Mouse (Mus musculus) midbrain, postnatal 0 days (tissue): ENCODE measurements around the gene Rasgef1b. TPM values are rescaled to one million over a fixed set of nuclear protein-coding genes. Genes with fewer than 3 reads are reported as not detected.
A peak's percentile ranks its signal among the peaks of the same experiment; 100 is the strongest.

ENCODE experiments used
- ATAC-seq: fragments of 200-750 bp; cut with Nextera tagmentation; 2 replicates; pipeline ENCODE4 v1.8.0; 2017; ENCODE audit warnings: moderate number of reproducible peaks, mild to moderate bottlenecking, moderate TSS enrichment, moderate library complexity; ENCODE audit not compliant: low FRiP score
- DNase-seq: peaks from one replicate; pipeline ENCODE4 v3.0.0-alpha.2; 2015; ENCODE audit warnings: low spot score
- H3K27ac ChIP-seq: fragments of 300-500 bp; sonication (generic); 2 replicates; pipeline ENCODE4 v1.5.1; 2014; ENCODE audit warnings: low read depth, mild to moderate bottlenecking, low read length, mixed read lengths
- H3K27me3 ChIP-seq: fragments of 300-500 bp; sonication (generic); 2 replicates; pipeline ENCODE4 v1.6.1; 2014; ENCODE audit warnings: low read length, control low read depth, mixed read lengths; ENCODE audit not compliant: insufficient read depth
- H3K36me3 ChIP-seq: fragments of 300-500 bp; sonication (generic); 2 replicates; pipeline ENCODE4 v1.6.1; 2014; ENCODE audit warnings: low read length, control low read depth, mixed read lengths; ENCODE audit not compliant: insufficient read depth
- H3K4me1 ChIP-seq: fragments of 300-500 bp; sonication (generic); 2 replicates; pipeline ENCODE4 v1.6.1; 2014; ENCODE audit warnings: mild to moderate bottlenecking, control low read depth, antibody characterized with exemption, low read length, mixed read lengths; ENCODE audit not compliant: insufficient read depth
- H3K4me2 ChIP-seq: fragments of 300-500 bp; sonication (generic); 2 replicates; pipeline ENCODE4 v1.6.1; 2014; ENCODE audit warnings: low read depth, mild to moderate bottlenecking, low read length, mixed read lengths; ENCODE audit not compliant: poor library complexity, severe bottlenecking
- H3K4me3 ChIP-seq: fragments of 300-500 bp; sonication (generic); 2 replicates; pipeline ENCODE4 v1.5.1; 2014; ENCODE audit warnings: low read depth, mild to moderate bottlenecking, low read length, moderate library complexity
- H3K9ac ChIP-seq: fragments of 300-500 bp; sonication (generic); replicated peaks from 2 replicates; pipeline ENCODE4 v1.6.1; 2014; ENCODE audit warnings: mild to moderate bottlenecking, low read length, moderate library complexity, mixed read lengths; ENCODE audit not compliant: poor library complexity, severe bottlenecking
- H3K9me3 ChIP-seq: fragments of 300-500 bp; sonication (generic); 2 replicates; pipeline ENCODE4 v1.6.1; 2016; ENCODE audit warnings: low read length, control low read depth
- CTCF ChIP-seq: IDR thresholded peaks from 2 replicates; pipeline ENCODE4 v1.5.1; 2016; ENCODE audit warnings: antibody characterized with exemption, mild to moderate bottlenecking
- WGBS: fragments of 180-500 bp; shearing (Covaris S2); extraction: QIAGEN DNeasy Blood & Tissue Kit; methylation state at CpG from one replicate; pipeline ENCODE4 v1.1.7; 2014; 5-methylcytosine and 5-hydroxymethylcytosine counted together
- polyA plus RNA-seq: library from polyadenylated mRNA; unstranded; fragments of >200 nt; fragmentation: Nextera tagmentation; extraction: Ambion mirVana; gene quantifications from 2 replicates; pipeline ENCODE4 v1.2.1, GENCODE M21; 2015
- total RNA-seq: library from RNA; depleted of rRNA; stranded (reverse); fragments of >200 nt; gene quantifications from 2 replicates; pipeline ENCODE4 v1.2.3, GENCODE M21; 2014

Gene Rasgef1b
- total and polyA plus RNA-seq, 2 experiments from 2014 or later: 36.0 to 44.6 TPM

DNA sequence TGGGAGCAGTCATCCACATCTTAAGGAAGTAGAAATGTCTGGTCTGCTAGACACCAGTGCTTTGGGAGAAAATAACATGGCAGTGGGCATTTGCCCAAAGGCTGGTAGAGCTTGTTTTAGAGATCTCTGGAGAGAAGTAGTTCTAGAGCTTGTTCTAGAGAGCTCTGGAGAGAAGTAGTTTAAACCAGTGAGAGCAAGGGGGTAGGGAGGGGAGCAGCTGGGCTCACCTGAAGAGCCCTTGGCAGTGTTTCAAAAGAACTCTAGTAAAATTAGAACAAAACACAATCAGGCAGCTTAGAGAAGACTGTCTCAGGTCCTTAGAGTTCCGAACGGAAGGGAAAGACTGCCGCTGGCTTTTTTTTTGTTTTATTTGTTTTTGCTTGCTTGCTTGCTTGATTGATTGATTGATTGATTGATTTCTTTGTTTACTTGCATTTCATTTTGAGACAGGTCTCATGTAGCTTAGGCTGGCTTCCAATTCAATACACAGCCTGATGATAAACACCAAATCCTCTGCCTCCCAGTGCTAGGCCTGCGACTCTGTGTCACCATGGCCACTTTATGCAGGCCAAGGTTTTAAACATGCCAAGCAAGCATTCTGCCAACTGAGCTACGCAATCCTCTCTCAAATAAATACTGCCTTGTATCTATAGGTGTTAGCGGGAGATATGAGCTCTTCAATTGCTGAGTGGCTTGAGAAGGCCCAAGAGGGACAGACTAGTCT lies 466.5 kb downstream of the Rasgef1b start:
- Histone ChIP-seq H3K9ac (no peak overlapping the region), H3K4me3 (no peak overlapping the region), H3K4me1 (no peaks in the 10 kb centered on the region), H3K36me3 (no peaks in the 10 kb centered on the region), H3K27me3 (no peaks in the 10 kb centered on the region), H3K9me3 (no peaks in the 10 kb centered on the region), H3K27ac (no peak overlapping the region), H3K4me2 (no peak overlapping the region)
- DNase-seq: no peak
- ATAC-seq: no peak
- no peak for TF ChIP-seq CTCF
- WGBS: 83% methylated on average over 6 of the region's 6 CpGs

DNA sequence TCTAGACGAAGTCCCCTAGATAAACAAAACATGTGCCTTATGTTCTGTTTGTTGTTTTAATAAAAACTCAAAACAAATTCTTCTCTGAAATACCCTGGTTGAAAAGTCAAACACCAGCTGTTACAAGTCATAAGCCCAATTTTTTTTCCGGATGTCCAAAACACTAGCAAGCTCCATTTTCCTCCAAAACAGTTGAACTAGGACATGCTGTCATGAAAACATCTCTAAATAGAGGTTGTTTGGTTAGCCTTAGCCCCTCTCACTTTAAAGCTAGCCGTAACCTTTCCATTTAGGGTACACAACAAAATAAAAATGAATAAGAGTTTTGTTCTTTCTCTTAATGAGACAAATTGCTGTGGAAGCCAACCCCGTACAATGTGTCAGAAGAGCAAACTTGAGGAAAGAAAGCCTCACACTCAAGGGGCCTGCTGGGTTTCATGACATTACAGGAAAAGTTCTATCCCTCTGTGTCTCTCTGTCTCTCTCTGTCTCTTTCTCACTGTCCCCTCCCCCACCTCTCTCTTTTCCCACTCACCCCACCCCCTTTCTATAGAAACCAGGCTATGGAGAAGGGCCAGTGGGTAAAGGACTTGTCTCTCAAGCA lies 467.6 kb downstream of the Rasgef1b start:
- Histone ChIP-seq H3K27me3 (no peaks in the 10 kb centered on the region), H3K9ac (no peak overlapping the region), H3K27ac (no peak overlapping the region), H3K4me1 (no peaks in the 10 kb centered on the region), H3K36me3 (no peaks in the 10 kb centered on the region), H3K4me3 (no peak overlapping the region), H3K4me2 (no peak overlapping the region), H3K9me3 (no peaks in the 10 kb centered on the region)
- TF ChIP-seq CTCF: no peak
- DNase-seq: no peak
- 90% methylated on average over 4 of the region's 4 CpGs for WGBS
- ATAC-seq: no peak

DNA sequence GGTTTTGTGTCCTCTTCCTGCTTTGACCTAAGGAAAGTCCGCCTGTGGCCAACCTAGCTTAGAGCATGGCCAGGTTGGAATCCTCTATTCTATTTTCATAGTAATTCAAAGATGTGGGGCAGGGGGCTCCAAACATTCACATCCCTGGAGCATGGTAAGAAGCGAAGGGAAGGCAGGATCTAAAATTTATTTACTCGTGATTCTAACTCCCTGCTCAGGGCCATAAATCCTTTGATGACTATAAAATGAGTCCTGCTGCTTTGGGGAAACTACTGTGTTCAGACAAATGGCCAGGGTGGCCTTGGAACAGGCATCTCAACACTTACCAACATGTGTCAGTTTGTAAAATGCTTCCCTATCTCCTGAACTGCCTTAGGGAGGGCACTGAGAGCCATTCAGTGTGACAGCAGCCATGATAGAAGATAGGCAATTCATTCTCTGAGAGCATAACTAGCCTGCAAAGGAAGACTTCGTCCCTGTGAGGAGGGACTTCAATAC lies 470.8 kb downstream of the Rasgef1b start:
- Histone ChIP-seq H3K4me3 (no peak overlapping the region), H3K4me1 (no peaks in the 10 kb centered on the region), H3K27ac (no peak overlapping the region), H3K9ac (no peak overlapping the region), H3K36me3 (no peaks in the 10 kb centered on the region), H3K9me3 (no peaks in the 10 kb centered on the region), H3K27me3 (no peaks in the 10 kb centered on the region), H3K4me2 (no peak overlapping the region)
- TF ChIP-seq CTCF: no peak
- DNase-seq: no peak
- WGBS: 72% methylated on average over 4 of the region's 4 CpGs
- no peak for ATAC-seq

DNA sequence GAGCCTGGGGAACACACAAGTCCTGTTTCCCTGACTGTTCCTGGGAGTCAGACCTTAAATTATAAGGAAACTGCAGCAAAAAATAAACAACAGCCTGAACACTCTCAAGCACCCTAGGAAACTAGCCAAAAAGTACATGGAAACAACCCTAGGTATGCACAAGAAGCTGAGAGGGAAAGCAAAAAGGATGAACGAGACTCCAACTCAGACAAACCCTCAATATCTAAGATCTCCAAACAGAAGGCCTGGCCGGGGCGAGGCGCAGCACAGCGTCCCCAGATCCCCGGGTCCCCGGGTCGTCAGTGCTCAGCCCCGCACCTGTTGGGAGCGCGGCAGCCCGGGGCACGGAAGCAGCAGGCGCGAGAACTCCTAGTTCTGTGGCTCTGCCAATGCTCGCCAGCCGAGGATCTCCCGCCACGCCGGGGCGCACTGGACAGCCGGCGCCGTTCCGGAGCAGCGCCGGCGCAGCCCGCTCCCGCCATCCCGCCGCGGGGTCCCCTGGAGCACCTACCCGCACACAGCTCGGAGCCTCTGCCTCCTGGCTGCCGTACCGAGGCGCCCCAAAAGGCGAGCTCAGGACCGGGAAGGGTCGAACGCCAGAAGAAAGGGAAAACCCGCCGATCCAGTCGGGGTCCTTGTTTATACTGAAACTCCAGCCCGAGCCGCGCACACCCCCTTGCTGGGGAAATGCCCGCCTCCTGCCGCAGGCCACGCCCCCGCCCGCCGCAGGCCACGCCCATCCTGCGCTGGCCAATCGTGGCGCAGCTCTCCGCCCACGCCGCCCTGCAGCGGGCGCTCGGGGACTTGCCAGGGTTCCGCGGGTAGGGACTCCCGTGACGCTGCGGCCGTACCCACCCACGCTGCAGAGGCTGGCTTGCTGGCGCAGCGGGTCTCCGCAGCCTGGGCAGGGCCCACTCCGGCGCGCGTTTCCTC lies 476.4 kb downstream of the Rasgef1b start:
- WGBS: under 1% methylated on average over 64 of the region's 78 CpGs
- Histone ChIP-seq H3K4me1 (peaks cover 3% of the 10 kb centered on the region; the same call in 1 of the 2 replicates), H3K27me3 (no peaks in the 10 kb centered on the region), H3K4me2 (peak overlapping the region; percentile 82), H3K9ac (peak overlapping the region; percentile 64), H3K36me3 (no peaks in the 10 kb centered on the region), H3K4me3 (peak overlapping the region; percentile 76), H3K27ac (peak overlapping the region; percentile 43), H3K9me3 (no peaks in the 10 kb centered on the region)
- peak; percentile 42 for TF ChIP-seq CTCF
- ATAC-seq (peak; percentile 91), DNase-seq (peak; percentile 92)

DNA sequence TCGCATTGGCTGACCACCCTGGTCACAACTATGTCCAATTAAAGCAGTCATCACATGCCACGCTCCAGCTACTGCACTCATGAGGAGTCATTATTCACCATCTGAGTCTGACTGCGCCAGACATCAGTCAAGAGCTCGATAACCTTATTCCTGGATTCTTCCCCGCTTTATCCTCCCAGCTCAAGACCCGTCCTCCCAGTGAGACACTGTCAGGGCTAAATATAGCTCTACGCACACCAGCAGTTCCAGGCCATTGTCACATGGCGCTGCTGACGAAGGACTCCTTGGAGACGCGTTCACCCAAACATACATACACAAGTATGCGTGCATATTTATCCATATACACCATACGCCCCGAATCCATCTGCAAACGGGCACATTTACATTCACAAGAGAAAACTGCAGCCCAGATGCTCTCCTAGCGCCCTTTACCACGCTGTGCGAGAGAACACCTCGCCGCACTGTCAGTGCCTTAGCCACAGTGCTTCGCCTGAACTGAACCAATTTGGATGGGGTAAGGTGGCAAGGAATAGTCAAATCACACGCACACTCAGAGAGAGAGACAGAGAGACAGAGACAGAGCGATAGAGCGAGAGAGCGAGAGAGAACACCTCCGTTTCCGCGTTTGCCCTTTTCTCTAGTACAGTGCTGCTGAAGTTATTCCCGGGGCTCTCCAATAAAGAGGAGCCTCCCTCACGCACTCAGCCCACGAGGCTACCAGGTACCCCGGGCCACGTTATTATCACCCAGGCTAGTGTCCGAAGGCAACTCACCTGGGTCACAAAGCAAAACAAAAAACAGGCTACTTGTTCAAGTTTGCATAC lies 477.3 kb downstream of the Rasgef1b start:
- H3K36me3 ChIP-seq: no peaks in the 10 kb centered on the region
- H3K4me2 ChIP-seq: peak overlapping the region; percentile 82
- ATAC-seq (no peak; the same call in 1 of the 2 replicates), DNase-seq (peak; percentile 46)
- no peaks in the 10 kb centered on the region for H3K27me3 ChIP-seq
- TF ChIP-seq CTCF: no peak
- H3K27ac ChIP-seq: peak overlapping the region; percentile 51
- no peaks in the 10 kb centered on the region for H3K9me3 ChIP-seq
- WGBS: 2% methylated on average over 34 of the region's 34 CpGs
- peak overlapping the region; percentile 76 for H3K4me3 ChIP-seq
- peak overlapping the region; percentile 64; the same call in 1 of the 2 replicates for H3K9ac ChIP-seq
- peaks cover 3% of the 10 kb centered on the region; the same call in 1 of the 2 replicates for H3K4me1 ChIP-seq
